Mouse (Mus musculus): ENCODE results near the gene Armc10.
"Not testable (repeated sequence)": the region's sequence is repeated elsewhere in the genome, so short reads cannot be mapped to it uniquely, and the experiment has no call there.

Gene Armc10

DNA sequence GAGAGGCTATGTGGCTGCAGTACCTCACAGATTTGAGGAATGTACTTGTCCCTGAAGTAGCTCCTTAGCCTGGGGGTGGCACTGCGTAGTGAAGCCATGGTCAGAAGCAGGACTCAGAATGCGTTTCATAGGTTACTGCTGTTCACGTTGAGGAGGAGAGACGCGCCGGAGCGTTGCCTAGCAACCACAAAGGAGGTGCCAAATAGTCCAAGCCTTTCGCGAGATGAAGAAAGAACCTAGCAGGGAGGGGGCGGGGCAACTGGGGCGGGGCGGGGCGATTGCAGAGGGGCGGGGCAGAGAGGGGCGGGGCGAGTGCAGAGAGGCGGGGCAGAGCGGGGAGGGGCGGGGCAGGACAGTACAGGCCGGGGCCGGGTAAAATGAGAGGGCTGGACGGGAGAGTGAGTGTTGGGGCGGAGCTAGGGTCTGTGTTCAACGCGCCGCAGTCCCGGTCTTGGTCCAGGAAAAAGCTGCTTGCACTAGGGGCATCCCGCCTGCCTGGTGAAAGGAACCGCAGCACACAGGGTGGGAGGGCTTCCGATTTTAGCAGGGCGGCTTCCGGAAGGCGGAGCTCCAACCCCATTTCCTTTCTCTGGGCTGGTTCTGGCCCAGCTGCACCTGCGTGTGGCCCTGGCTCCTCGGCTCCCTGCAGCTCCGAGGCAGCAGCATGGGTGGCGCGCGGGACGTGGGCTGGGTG lies at the start of gene Armc10, which contains the start of gene Fbxl13:
Gene Armc10 (plus strand): TSS at position 375 of the 694 bp plus-strand sequence.
Gene Fbxl13 (minus strand): TSS at position 196 of the 694 bp plus-strand sequence.
- DNase-seq (ENCODE audit: low read depth, low spot score), result peak; percentile 96

DNA sequence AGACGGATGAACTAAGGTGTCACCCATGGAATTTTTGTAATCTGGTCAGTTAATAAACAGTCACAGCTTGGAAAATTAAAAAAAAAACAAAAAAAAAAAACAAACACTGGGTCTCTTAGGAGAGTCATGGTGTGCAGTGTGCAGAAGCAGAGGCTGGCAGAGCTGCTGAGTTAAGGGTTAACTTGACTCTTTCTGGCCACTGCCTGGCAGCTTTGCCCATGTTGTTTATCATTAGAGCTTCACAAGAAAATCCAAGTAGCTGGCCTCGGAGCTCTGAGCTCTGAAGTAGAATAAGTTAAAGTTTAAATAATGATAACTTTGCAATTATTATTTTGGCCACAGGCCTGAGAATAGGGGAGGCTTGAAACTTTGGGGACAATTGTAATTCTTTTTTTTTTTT lies 46.1 kb upstream of the Armc10 start:
- not testable (repeated sequence) for DNase-seq (ENCODE audit: low read depth, low spot score)

- no peak for DNase-seq (ENCODE audit: low read depth, low spot score)
Measured at GRCm38 (mm10) chr5:21599961-21600360, 45.7 kb upstream of the Armc10 start.

- no peak for DNase-seq (ENCODE audit: low read depth, low spot score)
Measured at GRCm38 (mm10) chr5:21605936-21606335, 39.7 kb upstream of the Armc10 start.

- DNase-seq (ENCODE audit: low read depth, low spot score), result peak; percentile 87
Measured at GRCm38 (mm10) chr5:21608311-21609304, 37.0 kb upstream of the Armc10 start.

DNA sequence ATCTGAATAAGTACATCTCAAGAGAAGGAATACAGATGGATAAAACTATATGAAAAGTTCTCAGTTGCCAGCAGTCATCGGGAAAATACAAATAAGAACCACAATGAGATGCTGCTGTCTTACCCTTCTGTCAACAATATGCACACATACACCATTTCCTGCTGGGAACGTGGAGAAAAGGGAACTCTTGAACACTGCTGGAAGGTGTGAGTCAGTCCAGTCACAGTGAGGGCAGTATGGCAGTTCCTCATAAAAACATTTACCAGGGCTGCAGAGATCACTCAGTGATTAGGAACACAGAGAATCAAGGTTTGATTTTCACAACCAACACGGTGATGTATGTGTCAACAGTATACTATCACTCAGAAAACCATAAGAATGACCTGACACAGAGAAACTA lies 34.6 kb upstream of the Armc10 start:
- no peak for DNase-seq (ENCODE audit: low read depth, low spot score)

DNA sequence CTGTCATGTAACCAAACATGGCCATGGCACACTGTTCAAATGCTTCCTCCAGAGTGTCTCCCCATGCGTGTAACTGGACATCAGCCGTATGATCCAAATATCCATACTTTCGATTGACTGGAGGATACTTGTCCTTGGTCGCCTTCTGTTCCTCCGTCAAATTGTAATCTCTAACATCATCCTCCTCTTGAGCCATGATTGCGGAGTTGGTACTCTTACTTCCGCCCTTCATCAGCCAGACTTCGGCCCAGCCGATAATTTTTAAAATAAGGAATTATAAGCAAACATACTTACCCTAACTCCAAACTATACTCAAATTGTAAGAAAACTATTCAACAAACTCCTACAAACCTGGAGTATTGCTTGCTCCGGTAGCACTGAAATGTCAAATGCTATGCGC lies 31.3 kb upstream of the Armc10 start:
- not testable (repeated sequence) for DNase-seq (ENCODE audit: low read depth, low spot score)

DNA sequence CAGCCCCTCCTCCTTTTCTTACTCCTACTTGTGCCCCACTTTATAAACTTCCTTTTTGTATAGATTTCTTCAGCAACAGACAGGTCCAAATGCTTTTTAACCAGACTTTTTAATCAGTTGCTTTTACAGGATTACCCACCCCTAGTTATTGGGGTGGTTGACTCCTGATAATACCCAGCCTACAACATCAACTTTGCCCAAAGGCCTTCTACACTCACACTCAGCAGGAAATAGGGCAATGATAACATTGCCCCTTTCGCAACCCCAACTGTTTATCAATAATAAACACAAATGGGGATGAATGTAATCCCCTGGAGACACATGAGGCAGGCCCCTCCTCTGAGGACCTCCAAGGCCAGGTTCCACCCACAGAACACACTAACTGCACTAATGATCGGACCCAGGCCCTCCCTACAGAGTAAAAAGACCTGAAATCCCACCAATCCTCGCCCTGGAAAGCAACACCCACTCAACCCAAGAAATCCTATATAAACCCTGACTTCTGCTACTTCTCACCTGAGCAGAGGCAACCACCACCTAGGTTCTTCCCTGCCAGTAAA lies 29.1 kb upstream of the Armc10 start:
- DNase-seq (ENCODE audit: low read depth, low spot score), result no peak

GRCm38 (mm10) chr5:21625916-21626315 lies 19.7 kb upstream of the Armc10 start:
- no peak for DNase-seq (ENCODE audit: low read depth, low spot score)

DNA sequence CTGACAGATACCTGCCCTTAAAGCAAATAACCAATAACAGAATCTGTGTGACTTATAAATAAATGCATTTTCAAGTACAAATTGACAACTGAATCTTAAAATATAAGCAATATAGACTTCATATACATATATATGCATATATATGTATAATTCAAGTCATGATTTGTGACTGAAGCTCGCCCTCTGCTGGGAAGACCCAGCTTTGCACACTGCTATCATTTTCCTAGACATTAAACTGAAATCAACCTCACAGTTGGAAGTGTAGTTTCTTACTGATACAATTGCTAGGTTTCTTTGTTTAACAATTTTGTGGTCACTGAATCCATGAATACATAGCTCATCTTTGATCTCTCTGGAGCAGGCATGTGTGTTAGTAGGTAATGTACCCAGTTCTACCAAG lies 4.7 kb upstream of the Armc10 start:
- peak; percentile 70 for DNase-seq (ENCODE audit: low read depth, low spot score)

DNA sequence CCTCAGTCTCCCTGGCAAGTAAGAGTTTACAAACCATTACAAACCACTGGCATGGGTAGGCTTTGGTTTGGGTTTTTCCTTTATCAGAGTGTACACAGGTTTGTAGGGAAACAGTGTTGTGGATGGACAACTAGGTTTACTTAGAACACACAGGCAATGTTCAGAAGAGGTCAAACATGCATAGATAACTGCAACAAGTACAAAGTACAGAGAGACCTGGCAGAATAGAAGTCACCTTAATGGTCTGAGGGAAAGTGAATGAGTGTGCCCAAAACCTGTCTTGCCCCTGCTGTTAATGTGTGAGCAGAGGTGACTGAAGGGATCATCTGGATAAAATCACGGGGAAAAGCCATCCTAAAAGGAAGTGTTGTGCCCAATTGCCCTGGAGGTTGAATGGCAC lies 2.0 kb upstream of the Armc10 start:
- no peak for DNase-seq (ENCODE audit: low read depth, low spot score)

- DNase-seq (ENCODE audit: low read depth, low spot score), result no peak
Measured at GRCm38 (mm10) chr5:21644891-21645438, 648 bp upstream of the Armc10 start.

GRCm38 (mm10) chr5:21646133-21646491 lies 499 bp downstream of the Armc10 start:
- peak; percentile 10 for DNase-seq (ENCODE audit: low read depth, low spot score)

DNA sequence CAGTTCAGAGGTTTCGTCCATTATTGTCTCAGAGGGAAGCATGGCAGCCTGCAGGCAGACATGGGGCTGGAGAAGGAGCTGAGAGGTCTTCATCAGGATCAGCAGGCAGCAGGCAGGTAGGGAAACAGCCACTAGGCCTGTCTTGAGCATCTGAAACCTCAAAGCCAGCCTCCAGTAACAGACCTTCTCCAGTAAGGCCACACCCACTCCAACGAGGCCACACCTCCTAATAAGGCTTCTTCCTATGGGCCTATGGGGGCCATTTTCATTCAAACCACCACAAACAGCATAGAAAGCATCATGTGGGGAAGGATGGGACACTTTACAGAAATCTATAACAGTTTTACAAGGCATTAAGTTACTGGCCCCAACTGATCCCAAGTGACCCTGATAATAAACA lies 5.1 kb downstream of the Armc10 start:
- DNase-seq (ENCODE audit: low read depth, low spot score), result no peak

GRCm38 (mm10) chr5:21651885-21652612 lies 6.4 kb downstream of the Armc10 start:
- DNase-seq (ENCODE audit: low read depth, low spot score), result no peak

GRCm38 (mm10) chr5:21656912-21657311 lies 11.3 kb downstream of the Armc10 start:
- no peak for DNase-seq (ENCODE audit: low read depth, low spot score)

DNA sequence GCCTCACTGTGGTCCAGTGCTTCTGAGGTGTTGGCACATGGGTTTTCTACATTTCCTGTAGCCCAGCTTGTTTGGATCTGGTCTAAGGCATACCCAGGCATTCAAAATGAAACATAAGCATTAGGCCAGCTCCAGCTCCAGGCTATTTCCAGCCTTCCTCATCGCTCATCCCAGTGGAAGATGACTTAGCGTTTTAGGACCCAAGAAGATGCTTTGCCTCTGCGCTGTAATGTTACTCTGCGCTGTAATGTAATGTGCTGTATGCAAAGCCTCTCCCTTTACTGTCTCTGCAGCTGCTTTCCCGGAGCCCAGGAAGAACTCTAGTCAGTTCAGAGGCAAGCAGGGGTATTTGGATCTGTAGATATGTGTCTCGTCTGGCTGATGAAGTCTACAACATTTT lies 12.4 kb downstream of the Armc10 start:
- DNase-seq (ENCODE audit: low read depth, low spot score), result peak; percentile 41

GRCm38 (mm10) chr5:21658623-21659395 lies 13.2 kb downstream of the Armc10 start:
- peak; percentile 88 for DNase-seq (ENCODE audit: low read depth, low spot score)

DNA sequence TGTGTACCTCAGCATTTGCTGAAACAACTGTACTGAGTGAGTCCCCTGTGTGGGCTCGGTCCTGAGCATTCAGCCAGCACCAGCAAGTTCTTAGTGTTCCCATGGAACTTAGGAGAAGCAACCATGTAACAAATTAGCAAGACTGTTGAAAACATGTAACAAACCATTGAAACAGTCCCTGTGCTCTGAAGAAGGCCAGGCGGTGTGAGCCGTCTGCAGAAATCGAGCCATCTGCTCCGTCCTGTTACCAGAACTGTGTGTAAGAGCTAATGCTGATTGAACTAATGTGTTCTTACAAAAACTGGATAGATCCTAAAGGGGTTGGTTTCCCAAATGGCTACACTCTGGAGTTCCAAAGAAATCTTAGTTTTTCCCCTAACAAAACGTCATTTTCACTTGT lies 15.2 kb downstream of the Armc10 start:
- DNase-seq (ENCODE audit: low read depth, low spot score), result peak; percentile 46

DNA sequence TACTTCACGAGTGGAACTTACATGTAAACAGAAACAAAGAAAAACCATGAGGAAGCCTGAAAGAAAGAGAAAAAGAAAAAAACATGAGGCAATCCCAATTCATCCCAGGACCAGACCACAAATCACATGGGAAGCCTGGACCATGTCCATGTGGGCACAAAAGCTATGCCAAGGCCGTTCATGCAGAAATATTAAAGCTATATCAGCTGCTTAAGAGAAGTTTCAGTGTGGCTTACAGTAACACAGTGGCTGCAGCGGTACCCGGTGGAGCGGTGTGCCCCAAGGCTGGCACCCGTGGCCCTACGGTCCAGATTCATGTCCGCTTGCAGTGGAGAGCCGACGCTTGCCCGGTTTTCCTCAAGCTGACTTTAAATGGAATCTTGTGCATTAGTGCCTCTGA lies 17.5 kb downstream of the Armc10 start:
- DNase-seq (ENCODE audit: low read depth, low spot score), result no peak

All from brain, adult 2 months (tissue).